Mouse (Mus musculus) heart, adult 2 months (tissue): ENCODE measurements around the gene Phactr2.

Source experiments
- CTCF ChIP-seq: fragments of 200-600 bp; IDR thresholded peaks from 2 replicates; pipeline ENCODE4 v1.8.1; 2022; ENCODE audit warnings: antibody characterized with exemption, mild to moderate bottlenecking, moderate library complexity
- POLR2A ChIP-seq: fragments of 200-500 bp; IDR thresholded peaks from 2 replicates; pipeline ENCODE4 v1.6.1; 2011; ENCODE audit warnings: mild to moderate bottlenecking, low read depth, low read length, control low read depth; ENCODE audit not compliant: insufficient read depth

DNA sequence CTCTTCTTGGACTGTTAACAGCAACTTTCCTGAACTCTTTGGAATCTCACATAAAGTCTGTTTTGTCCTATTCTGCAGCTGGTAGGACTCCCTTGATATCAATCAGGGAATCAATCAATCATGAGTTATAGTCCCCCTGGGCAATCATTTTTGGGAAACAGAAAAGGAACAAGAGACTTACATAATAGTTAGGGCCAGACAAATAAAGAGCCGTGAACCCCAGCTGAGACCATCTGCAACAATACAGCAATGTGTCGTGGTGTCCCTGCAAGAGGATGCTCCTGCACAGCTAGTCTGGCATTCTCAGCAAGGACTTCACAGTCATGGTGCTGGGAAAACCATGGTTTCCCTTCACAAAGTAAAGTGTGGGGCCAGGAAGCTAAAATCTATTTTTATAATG, 182.2 kb downstream of the Phactr2 start:
- TF ChIP-seq POLR2A, result no peak
- no peak for TF ChIP-seq CTCF
